Mouse (Mus musculus) neutrophil, adult 5-6 weeks (primary cell): Measurements from ENCODE around the gene Olfr8. TPM values are rescaled to one million over a fixed set of nuclear protein-coding genes. Genes with fewer than 3 reads are reported as not detected.
"Not testable (repeated sequence)": the region's sequence is repeated elsewhere in the genome, so short reads cannot be mapped to it uniquely, and the experiment has no call there.

Experiments
- ATAC-seq: fragments of 151-379, 151-347 bp; 2 replicates; pipeline ENCODE4 v1.8.0; 2017; ENCODE audit warnings: mild to moderate bottlenecking, moderate TSS enrichment; ENCODE audit not compliant: insufficient number of reproducible peaks, poor library complexity, low FRiP score, severe bottlenecking; ENCODE audit errors: extremely low read depth
- total RNA-seq: library from RNA; stranded (forward); fragments of 200-1000 nt; gene quantifications from 2 replicates; pipeline ENCODE4 v1.2.3, GENCODE M21; 2017

Gene Olfr8
- not detected in 2 replicates for total RNA-seq

DNA sequence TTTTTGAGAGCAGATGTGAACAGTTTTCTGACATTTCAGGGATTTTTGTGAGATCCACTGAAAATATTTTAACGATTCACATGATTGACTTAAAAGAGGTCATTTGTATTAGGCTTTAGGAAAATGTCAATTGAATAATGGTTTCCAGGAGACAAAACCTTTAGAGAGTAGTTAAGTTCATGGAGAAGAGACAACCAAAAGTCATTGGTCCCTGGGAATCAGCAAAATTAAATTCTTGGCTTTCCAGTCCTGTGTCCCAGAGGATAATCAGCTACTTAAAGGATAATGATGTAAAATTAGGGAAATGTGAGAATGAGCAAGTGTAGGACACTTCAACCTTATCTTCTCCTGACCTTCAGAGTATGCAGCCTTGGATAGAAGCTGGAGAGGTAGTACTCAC is at the start of gene Olfr8:
Gene Olfr8, plus strand, starts transcription at position 301 of the 400 bp plus-strand sequence.
- not testable (repeated sequence) for ATAC-seq

DNA sequence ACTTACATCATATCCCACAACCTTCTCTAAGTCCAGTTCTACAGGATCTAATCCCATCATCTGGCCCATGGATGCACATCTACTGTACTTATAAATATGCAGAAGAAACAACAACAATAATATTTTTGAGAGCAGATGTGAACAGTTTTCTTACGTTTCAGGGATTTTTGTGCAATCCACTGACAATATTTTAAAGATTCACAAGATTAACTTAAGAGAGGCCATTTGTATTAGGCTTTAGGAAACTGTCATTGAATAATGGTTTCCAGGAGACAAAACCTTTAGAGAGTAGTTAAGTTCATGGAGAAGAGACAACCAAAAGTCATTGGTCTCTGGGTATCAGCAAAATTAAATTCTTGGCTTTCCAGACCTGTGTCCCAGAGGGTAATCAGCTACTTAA is 37.6 kb upstream of the Olfr8 start, which contains the start of gene Olfr1354:
Gene Olfr1354, plus strand, starts transcription at position 301 of the 400 bp plus-strand sequence.
- not testable (repeated sequence) for ATAC-seq

DNA sequence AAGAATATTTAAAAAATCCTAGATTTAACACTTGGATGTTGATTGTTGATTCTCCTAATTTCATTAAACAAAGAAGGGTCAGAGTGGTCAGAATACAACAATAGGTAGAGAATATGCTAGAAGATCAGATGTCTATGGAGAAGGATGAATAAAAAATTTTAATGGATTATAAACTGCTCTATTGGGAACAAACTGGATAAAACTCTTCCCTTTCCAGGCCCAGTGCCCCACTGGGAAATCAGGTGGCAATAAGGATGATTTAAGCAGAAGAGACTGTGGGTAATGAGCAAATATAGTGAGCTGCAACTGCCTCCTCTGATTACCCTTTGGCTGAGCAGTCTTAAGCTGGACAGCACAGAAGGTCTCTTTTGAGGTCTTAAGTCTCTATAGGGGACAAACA is 12.6 kb downstream of the Olfr8 start, which contains the start of gene Olfr1353:
Gene Olfr1353, plus strand, starts transcription at position 301 of the 400 bp plus-strand sequence.
- not testable (repeated sequence) for ATAC-seq

DNA sequence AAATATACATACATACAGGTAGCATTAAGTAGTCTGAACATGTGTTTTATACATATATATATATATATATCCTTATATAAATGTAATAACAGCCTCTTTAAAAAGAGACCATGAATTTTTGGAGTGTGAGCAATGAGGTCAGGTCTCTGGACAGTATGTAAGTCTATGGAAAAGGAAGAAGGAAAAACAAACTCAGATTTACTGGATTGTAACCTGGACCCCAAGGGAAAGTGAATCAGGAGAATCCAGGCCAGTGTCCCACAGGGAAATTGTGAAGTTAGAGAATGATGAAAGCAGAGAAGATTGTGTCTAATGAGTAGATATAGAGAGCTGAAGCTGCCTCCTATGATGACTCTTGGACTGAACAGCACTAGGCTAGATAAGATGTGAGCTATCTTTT is 30.3 kb downstream of the Olfr8 start, which contains the start of gene Olfr1352:
Gene Olfr1352, plus strand, starts transcription at position 301 of the 400 bp plus-strand sequence.
- ATAC-seq = no peak

Other genes with a start within 250 kb of the Olfr8 start
- gene Casp14, start 232.3 kb upstream of the Olfr8 start, total RNA-seq = not detected in 2 replicates
- not detected in 2 replicates for gene Ccdc105, start 197.6 kb upstream of the Olfr8 start, total RNA-seq
- not detected in 2 replicates for gene Slc1a6, start 170.1 kb upstream of the Olfr8 start, total RNA-seq
- gene Olfr1356, start 98.5 kb upstream of the Olfr8 start, total RNA-seq = not detected in 2 replicates
- gene Olfr1355, start 75.1 kb upstream of the Olfr8 start, total RNA-seq = not detected in 2 replicates
- gene Olfr1354, start 37.5 kb upstream of the Olfr8 start, total RNA-seq = not detected in 2 replicates
- gene Olfr1353, start 12.7 kb downstream of the Olfr8 start, total RNA-seq = not detected in 2 replicates
- gene Olfr1352, start 30.4 kb downstream of the Olfr8 start, total RNA-seq = not detected in 2 replicates
- not detected in 2 replicates for gene Olfr1351, start 61.8 kb downstream of the Olfr8 start, total RNA-seq
- not detected in 2 replicates for gene Olfr57, start 78.1 kb downstream of the Olfr8 start, total RNA-seq
- gene 2610008E11Rik, start 147.0 kb downstream of the Olfr8 start, total RNA-seq = 24.1 and 25.1 TPM in 2 replicates
- not detected in 2 replicates for gene Vmn2r80, start 198.1 kb downstream of the Olfr8 start, total RNA-seq